Mouse (Mus musculus) CD4-positive naive resting alpha-beta T cell, adult 57 days (primary cell): ENCODE results near the gene Tob1. TPM values are rescaled to one million over a fixed set of nuclear protein-coding genes. Genes with fewer than 3 reads are reported as not detected.

Experiments
- total RNA-seq: library from RNA; stranded (reverse); gene quantifications from one replicate; pipeline ENCODE4 v1.2.4, GENCODE M21; 2023

The Tob1 gene
- 122 TPM for total RNA-seq

DNA sequence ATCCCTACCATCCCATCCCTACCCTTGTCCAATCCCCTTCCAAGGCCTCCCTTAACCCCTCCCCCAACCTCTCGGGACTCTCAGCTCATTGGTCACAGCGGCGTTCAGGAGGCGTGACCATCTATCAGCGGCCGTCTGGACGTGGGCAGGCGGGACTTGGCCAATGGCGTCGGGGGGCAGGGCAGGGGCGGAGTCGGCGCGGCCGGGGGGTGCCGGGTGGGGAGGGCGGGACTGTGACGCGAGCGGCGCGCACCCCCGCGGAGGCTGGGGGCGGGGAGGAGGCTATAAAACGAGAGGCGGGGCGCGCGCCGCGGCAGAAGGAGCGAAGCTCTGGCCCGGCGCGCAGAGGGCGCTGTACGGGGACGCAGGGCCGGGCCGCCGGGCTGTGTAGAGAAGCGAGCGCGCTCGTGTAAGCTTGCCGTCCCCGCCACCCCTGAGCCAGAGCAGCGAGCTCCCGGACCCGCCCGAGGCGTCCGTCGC, at the start of gene Tob1:
TSS of gene Tob1 (plus strand) at position 331 of the 480 bp plus-strand sequence.

DNA sequence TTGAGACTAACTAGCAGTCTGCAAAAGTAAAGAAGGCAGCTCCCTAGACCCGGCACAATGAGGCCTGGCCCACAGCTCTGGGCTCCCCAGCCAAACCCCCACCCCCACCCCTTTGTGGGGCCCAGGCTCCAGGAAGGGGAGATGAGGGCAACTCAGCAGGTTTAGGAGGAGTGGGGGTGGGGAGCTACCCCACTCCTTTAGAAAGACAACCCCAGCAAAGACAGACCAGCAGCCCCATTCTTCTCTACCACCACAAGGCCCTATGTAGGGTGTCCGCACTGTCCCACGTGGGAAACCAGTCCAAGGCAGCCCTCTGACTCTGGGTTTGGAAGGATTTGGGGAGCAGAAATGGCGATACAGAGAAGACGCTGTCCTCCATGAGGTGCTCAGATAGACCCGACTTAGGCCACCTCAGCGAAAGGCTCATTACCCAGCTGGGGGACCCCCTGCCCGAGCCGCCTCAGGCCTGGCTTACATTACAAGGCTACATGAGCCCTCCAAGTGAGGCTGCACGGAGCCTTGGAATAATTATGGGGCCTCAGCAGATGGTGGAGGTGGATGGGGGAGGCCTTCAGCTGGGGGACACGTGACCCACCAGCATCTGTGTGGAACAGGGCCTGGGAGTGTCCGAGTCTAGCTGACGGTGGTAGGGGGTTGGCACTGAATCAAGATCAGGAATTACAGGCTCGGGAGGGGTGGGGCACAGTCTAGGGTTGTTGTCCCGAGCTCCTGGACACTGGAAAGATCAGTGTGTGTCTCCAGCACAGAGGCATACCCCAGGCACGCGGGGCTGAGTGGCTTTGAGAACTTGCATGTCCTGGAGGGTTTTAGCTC, 34.9 kb downstream of the Tob1 start, which contains the start of gene Wfikkn2:
TSS of gene Wfikkn2 (minus strand) at position 51 of the 834 bp plus-strand sequence.

Other genes starting within 250 kb of the Tob1 start
- 45.6 TPM for gene Gm20390, start 243.2 kb upstream of the Tob1 start, total RNA-seq
- 42.9 TPM for gene Nme1, start 242.9 kb upstream of the Tob1 start, total RNA-seq
- 85.0 TPM for gene Spag9, start 215.4 kb upstream of the Tob1 start, total RNA-seq
- gene Wfikkn2, start 34.6 kb downstream of the Tob1 start, total RNA-seq = 2.2 TPM
- not detected for gene Gm21885, start 70.4 kb downstream of the Tob1 start, total RNA-seq
- 118 TPM for gene Luc7l3, start 110.5 kb downstream of the Tob1 start, total RNA-seq
- gene Ankrd40, start 116.5 kb downstream of the Tob1 start, total RNA-seq = 51.1 TPM
- 2.4 TPM for gene Abcc3, start 181.5 kb downstream of the Tob1 start, total RNA-seq